Mouse (Mus musculus): ENCODE measurements around the gene Hist1h2bq. TPM values are rescaled to one million over a fixed set of nuclear protein-coding genes. Genes with fewer than 3 reads are reported as not detected.
"Not testable (repeated sequence)": the region's sequence is repeated elsewhere in the genome, so short reads cannot be mapped to it uniquely, and the experiment has no call there.

The Hist1h2bq gene
- 10 to 100 TPM; 16.2 to 21.6 TPM for total RNA-seq (2021)
- long read RNA-seq, experiment 1: 0 reads
- long read RNA-seq, experiment 2: 0 reads

DNA sequence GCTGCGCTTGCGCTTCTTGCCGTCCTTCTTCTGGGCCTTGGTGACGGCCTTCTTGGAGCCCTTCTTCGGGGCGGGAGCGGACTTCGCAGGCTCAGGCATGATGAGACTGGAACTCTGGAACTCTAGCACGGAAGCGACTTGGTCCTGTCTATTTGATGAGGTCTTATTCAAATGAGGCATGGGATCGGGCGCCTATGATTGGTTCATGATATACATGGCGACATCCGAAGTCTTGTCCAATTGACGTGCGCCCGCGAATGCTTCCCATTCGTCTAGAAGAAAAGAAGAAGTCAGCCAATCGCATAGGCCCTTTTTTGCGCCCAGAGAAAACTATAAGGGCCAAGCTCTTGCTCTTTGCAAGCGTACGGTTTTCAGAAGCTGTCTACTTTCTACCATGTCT lies at the start of gene Hist1h2bq, which contains the start of gene Hist1h2ao:
Gene Hist1h2bq, minus strand, starts transcription at position 125 of the 400 bp plus-strand sequence.
Gene Hist1h2ao, plus strand, starts transcription at position 393 of the 400 bp plus-strand sequence.
- intact Hi-C loops (cut with DNase I); DNase-seq; H3K27ac ChIP-seq; H3K4me3 ChIP-seq: not testable (repeated sequence)

GRCm38 (mm10) chr13:21855698-21856162 lies 45.7 kb upstream of the Hist1h2bq start:
- H3K4me3 ChIP-seq: peak overlapping the region; percentile 75
- intact Hi-C loops (cut with DNase I): loop anchor here (10.0 kb wide), 3 partner anchors 89 to 1589 kb away; partner anchors contain the start of gene Zfp184
- no peak for TF ChIP-seq CTCF (IDR thresholded peaks at IDR 0.05)
- H3K27ac ChIP-seq: no peak overlapping the region
- DNase-seq: no peak

DNA sequence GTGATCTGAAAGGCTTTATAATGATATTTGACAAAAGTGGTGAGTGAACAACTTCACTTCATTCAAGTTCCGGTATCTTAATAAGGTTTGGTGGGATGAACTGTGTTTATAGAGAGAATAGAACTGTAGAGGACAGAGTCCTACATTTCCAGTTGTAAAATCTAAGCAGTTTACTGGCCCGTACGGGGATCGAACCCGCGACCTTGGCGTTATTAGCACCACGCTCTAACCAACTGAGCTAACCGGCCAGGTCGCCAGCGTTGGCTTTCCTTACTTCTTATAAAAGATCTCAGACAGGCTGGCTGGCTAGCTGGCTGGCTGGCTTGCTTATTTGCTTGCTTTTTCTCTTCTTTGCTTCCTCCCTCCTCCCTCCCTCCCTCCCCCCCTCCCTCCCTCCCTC lies 45.1 kb upstream of the Hist1h2bq start:
- intact Hi-C loops (cut with DNase I): loop anchor here (10.0 kb wide), 3 partner anchors 90 to 1590 kb away; partner anchors contain the start of gene Zfp184
- no peak overlapping the region for H3K27ac ChIP-seq
- TF ChIP-seq CTCF (IDR thresholded peaks at IDR 0.05): no peak
- peak; percentile 72 for DNase-seq
- H3K4me3 ChIP-seq: peak overlapping the region; percentile 75

DNA sequence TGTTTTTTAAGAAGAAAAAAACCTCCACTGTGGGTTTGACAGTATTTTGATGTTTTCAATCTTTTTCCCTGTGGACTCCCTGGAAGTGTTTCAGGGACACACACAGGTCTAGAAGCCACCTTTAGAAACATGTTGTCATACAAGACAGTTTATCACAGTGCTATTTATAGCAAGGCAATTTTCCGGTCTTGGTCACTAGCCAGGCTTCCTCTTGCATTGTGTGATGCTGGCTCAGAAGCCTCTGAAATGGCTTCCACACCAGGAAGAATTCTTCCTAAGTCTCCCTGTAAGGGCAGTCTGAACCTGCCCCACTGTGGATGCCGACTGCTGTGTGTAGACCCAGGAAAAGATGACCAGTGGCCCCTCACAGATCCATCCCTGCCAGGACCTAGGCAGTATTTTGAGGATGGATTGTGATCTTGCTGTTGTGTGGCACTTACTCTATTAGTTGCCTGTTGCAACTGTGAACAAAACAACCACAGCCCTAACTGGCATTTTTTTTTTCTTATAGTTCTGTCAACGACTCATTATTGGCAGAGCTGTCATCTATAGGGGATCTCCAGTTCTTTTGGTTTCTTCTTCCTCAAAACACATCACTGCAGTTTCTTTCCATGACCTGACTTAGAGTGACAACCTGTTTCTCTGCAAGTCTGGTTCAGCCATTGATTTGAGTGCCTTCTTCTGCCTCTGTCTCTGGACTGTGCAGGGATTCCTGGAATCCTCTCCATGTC lies 42.4 kb upstream of the Hist1h2bq start:
- DNase-seq: peak; percentile 39
- Histone ChIP-seq H3K27ac (peak overlapping the region; percentile 69), H3K4me3 (no peak overlapping the region)
- no peak for TF ChIP-seq CTCF (IDR thresholded peaks at IDR 0.05)
- intact Hi-C loops (cut with DNase I): loop anchor here (10.0 kb wide), 3 partner anchors 92 to 1592 kb away; partner anchors contain the start of gene Zfp184

DNA sequence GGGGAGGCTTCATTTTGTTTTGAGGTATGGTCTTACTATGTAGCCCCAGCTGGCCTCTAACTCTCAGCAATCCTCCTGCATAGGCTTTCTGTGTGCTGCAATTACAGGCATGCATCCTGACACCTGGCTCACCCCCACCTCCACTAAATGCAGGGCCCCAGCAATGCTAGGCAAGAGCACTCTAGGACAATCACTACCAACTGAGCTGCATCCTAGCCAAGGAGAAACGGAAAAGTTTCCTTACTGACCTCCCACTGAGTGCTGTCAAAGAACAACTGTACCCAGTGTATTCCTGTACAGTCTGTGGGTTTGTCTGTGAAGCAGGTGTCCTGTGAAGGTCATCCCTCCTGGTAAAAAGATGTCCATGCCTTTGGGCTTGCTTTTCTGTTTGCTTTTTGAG lies 40.7 kb upstream of the Hist1h2bq start:
- intact Hi-C loops (cut with DNase I): loop anchor here (10.0 kb wide), 3 partner anchors 94 to 1594 kb away; partner anchors contain the start of gene Zfp184
- H3K27ac ChIP-seq, DNase-seq, H3K4me3 ChIP-seq: not testable (repeated sequence)

- Histone ChIP-seq H3K27ac (no peak overlapping the region), H3K4me3 (no peak overlapping the region)
- no peak for DNase-seq
- intact Hi-C loops (cut with DNase I): no loop called here
- no peak for TF ChIP-seq CTCF (IDR thresholded peaks at IDR 0.05)
Observed at GRCm38 (mm10) chr13:21847883-21848282, 37.9 kb upstream of the Hist1h2bq start.

GRCm38 (mm10) chr13:21846356-21846755 lies 36.4 kb upstream of the Hist1h2bq start:
- H3K27ac ChIP-seq; DNase-seq; H3K4me3 ChIP-seq; intact Hi-C loops (cut with DNase I): not testable (repeated sequence)

DNA sequence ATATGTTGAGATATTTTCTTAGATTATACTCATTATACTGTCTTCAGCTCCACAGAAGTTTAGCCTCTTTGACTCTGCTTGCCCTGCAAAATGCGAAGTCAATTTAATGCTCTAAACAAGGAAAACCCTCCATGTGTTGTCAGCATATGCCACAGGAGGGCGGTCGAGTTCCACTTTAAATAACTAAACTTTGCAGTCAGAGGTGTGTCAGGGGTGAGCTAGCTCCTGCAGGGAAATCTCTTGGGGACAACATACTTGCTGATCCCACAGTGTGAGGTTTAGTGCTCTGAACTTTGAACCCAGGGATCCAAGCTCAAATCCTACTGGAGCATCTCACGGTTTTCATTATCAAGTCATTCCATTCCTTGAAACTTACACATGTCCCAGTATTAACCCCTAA lies 30.5 kb upstream of the Hist1h2bq start:
- DNase-seq; H3K4me3 ChIP-seq; H3K27ac ChIP-seq; intact Hi-C loops (cut with DNase I): not testable (repeated sequence)

DNA sequence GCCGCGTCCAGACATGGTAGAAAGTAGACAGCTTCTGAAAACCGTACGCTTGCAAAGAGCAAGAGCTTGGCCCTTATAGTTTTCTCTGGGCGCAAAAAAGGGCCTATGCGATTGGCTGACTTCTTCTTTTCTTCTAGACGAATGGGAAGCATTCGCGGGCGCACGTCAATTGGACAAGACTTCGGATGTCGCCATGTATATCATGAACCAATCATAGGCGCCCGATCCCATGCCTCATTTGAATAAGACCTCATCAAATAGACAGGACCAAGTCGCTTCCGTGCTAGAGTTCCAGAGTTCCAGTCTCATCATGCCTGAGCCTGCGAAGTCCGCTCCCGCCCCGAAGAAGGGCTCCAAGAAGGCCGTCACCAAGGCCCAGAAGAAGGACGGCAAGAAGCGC lies 23.5 kb upstream of the Hist1h2bq start, which contains the start of the genes Hist1h2ap and Hist1h2br:
Gene Hist1h2ap, minus strand, starts transcription at position 47 of the 400 bp plus-strand sequence.
Gene Hist1h2br, plus strand, starts transcription at position 283 of the 400 bp plus-strand sequence.
- DNase-seq; H3K27ac ChIP-seq; H3K4me3 ChIP-seq; intact Hi-C loops (cut with DNase I): not testable (repeated sequence)

DNA sequence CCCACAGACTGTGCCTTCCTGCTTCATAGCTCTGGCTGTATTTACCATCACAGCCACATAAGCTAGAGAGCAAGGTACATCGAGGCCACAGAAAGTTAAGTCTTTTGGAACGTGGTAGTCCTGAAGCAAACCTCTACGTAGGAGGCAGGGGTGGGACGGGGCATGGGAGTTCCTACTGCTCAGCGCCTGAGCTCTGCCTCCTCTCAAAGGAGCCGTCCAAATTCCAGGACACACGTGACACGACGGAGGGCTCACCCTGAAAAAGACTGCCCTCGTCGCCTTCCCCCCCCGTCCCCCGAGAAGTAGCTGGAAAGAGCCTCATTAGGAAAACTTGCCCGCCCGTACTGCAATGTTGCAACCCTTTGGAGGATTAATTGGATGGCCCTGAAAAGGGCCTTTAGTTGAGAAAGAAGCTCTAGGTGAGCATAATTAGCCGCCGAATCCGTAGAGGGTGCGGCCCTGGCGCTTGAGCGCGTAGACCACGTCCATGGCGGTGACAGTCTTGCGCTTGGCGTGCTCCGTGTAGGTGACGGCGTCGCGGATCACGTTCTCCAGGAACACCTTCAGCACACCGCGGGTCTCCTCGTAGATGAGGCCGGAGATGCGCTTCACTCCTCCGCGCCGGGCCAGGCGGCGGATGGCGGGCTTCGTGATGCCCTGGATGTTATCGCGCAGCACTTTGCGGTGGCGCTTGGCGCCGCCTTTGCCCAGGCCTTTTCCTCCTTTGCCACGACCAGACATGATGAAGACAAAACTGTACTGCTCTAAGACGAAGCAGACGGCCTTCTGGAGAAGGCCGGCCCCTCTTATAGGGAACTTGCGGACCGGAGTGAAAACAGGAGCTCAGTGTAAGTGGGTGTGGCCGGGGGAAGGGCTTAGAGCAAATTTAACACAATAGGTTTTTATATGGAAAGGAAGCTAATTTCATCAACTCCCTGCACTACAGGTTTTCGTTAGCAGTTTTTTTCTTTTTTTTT lies 21.7 kb upstream of the Hist1h2bq start, which contains the start of gene Hist1h4n:
Gene Hist1h4n, minus strand, starts transcription at position 779 of the 977 bp plus-strand sequence.
- H3K4me3 ChIP-seq: peak within 1 kb of the TSS; percentile 42
- DNase-seq; intact Hi-C loops (cut with DNase I); H3K27ac ChIP-seq: not testable (repeated sequence)

GRCm38 (mm10) chr13:21830344-21830743 lies 20.3 kb upstream of the Hist1h2bq start:
- no peak overlapping the region for H3K27ac ChIP-seq
- no peak for DNase-seq
- intact Hi-C loops (cut with DNase I): no loop called here
- TF ChIP-seq CTCF (IDR thresholded peaks at IDR 0.05): no peak
- H3K4me3 ChIP-seq: no peak overlapping the region

DNA sequence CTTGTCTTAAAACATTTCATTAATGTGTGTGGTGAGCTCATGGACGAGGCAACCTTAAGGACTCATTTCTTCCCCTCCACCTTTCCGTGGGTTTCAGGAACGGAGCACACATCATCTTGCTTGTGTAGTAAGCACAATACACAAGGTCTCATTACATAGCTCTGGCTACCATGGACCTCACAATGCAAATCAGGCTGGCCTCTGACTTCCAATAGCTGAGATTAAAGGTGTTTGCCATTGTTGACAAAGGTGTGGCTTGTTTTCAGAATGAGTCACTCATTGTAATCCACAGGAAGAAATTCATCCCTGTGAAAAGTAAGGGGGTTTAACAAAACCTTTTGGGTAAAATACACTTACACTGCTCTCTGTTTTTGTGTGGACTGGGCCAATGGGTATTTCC lies 18.5 kb upstream of the Hist1h2bq start:
- H3K27ac ChIP-seq: no peak overlapping the region
- no peak for DNase-seq
- no peak overlapping the region for H3K4me3 ChIP-seq
- intact Hi-C loops (cut with DNase I): loop anchor here (10.0 kb wide), 1 partner anchor 1856 kb away; the partner anchor contains the start of genes Hist1h2ac and Hist1h2bc
- no peak for TF ChIP-seq CTCF (IDR thresholded peaks at IDR 0.05)

GRCm38 (mm10) chr13:21820082-21820890 lies 10.3 kb upstream of the Hist1h2bq start:
- not testable (repeated sequence) for DNase-seq, H3K4me3 ChIP-seq, H3K27ac ChIP-seq
- intact Hi-C loops (cut with DNase I): loop anchor here (10.0 kb wide), 1 partner anchor 1865 kb away; the partner anchor contains the start of genes Hist1h2ac and Hist1h2bc

DNA sequence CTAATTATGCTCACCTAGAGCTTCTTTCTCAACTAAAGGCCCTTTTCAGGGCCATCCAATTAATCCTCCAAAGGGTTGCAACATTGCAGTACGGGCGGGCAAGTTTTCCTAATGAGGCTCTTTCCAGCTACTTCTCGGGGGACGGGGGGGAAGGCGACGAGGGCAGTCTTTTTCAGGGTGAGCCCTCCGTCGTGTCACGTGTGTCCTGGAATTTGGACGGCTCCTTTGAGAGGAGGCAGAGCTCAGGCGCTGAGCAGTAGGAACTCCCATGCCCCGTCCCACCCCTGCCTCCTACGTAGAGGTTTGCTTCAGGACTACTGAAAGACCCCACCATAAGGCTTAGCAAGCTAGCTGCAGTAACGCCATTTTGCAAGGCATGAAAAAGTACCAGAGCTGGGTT lies 2.1 kb upstream of the Hist1h2bq start:
- intact Hi-C loops (cut with DNase I); DNase-seq; H3K27ac ChIP-seq: not testable (repeated sequence)
- peak overlapping the region; percentile 46 for H3K4me3 ChIP-seq

DNA sequence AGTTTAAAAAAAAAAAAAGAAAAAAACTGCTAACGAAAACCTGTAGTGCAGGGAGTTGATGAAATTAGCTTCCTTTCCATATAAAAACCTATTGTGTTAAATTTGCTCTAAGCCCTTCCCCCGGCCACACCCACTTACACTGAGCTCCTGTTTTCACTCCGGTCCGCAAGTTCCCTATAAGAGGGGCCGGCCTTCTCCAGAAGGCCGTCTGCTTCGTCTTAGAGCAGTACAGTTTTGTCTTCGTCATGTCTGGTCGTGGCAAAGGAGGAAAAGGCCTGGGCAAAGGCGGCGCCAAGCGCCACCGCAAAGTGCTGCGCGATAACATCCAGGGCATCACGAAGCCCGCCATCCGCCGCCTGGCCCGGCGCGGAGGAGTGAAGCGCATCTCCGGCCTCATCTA lies 1.5 kb upstream of the Hist1h2bq start, which contains the start of gene Hist1h4m:
Gene Hist1h4m, plus strand, starts transcription at position 208 of the 400 bp plus-strand sequence.
- DNase-seq: peak; percentile 38
- H3K4me3 ChIP-seq: peak within 1 kb of the TSS; percentile 46
- intact Hi-C loops (cut with DNase I); H3K27ac ChIP-seq: not testable (repeated sequence)

DNA sequence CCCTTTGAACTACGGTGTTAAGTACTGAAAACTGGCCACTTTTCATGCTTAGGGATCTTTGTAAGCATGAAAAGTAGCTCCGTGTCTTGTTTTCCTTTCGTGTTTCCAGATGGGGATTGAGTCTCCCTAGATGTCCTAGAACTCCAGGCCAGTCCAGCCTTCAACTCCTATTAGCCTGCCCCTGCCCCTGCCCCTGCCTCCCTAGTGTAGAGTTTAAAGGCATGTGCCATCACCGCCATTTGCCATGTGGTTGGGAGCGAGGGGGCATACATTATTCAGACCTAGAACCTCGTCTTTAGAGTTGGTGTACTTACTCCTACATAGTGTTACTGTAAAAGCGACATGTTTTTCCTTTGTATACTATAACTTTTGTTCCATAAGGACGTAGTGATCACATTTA lies 1.1 kb upstream of the Hist1h2bq start:
- DNase-seq; H3K27ac ChIP-seq; H3K4me3 ChIP-seq; intact Hi-C loops (cut with DNase I): not testable (repeated sequence)

Data from gastrocnemius, adult 2 months (tissue).